Mouse (Mus musculus) heart, embryonic 16.5 days (tissue): Measurements from ENCODE around the gene Gclc. TPM values are rescaled to one million over a fixed set of nuclear protein-coding genes. Genes with fewer than 3 reads are reported as not detected.

Experiments used
- ATAC-seq: fragments of 200-750 bp; cut with Nextera tagmentation; replicated peaks from 2 replicates; pipeline ENCODE4 v1.8.0; 2017; ENCODE audit warnings: moderate number of reproducible peaks; ENCODE audit not compliant: insufficient read depth, low FRiP score; ENCODE audit errors: extremely low read depth
- H3K27ac ChIP-seq: fragments of 300-500 bp; sonication (generic); 2 replicates; pipeline ENCODE4 v1.5.1; 2014; ENCODE audit warnings: mild to moderate bottlenecking, low read length, control low read depth, moderate library complexity
- H3K27me3 ChIP-seq: fragments of 300-500 bp; sonication (generic); 2 replicates; pipeline ENCODE4 v1.6.1; 2014; ENCODE audit warnings: low read length, mixed read lengths; ENCODE audit not compliant: control insufficient read depth, insufficient read depth
- H3K36me3 ChIP-seq: fragments of 300-500 bp; sonication (generic); 2 replicates; pipeline ENCODE4 v1.6.1; 2014; ENCODE audit not compliant: control insufficient read depth, insufficient read depth
- H3K4me1 ChIP-seq: fragments of 300-500 bp; sonication (generic); 2 replicates; pipeline ENCODE4 v1.6.1; 2014; ENCODE audit warnings: low read length, mixed read lengths; ENCODE audit not compliant: control insufficient read depth, insufficient read depth
- H3K4me2 ChIP-seq: fragments of 300-500 bp; sonication (generic); 2 replicates; pipeline ENCODE4 v1.6.1; 2014; ENCODE audit warnings: low read depth, mild to moderate bottlenecking, control low read depth, low read length
- H3K4me3 ChIP-seq: fragments of 300-500 bp; sonication (generic); 2 replicates; pipeline ENCODE4 v1.5.1; 2014; ENCODE audit warnings: mild to moderate bottlenecking, control low read depth, low read length
- H3K9ac ChIP-seq: fragments of 300-500 bp; sonication (generic); 2 replicates; pipeline ENCODE4 v1.6.1; 2014; ENCODE audit warnings: low read length, control low read depth
- H3K9me3 ChIP-seq: fragments of 300-500 bp; sonication (generic); replicated peaks from 2 replicates; pipeline ENCODE4 v1.6.1; 2016; ENCODE audit warnings: low read length; ENCODE audit not compliant: control insufficient read depth
- WGBS: fragments of 180-500 bp; shearing (Covaris S2); extraction: QIAGEN DNeasy Blood & Tissue Kit; methylation state at CpG from one replicate; pipeline ENCODE4 v1.1.7; 2014; 5-methylcytosine and 5-hydroxymethylcytosine counted together
- polyA plus RNA-seq: library from polyadenylated mRNA; unstranded; fragments of >200 nt; fragmentation: Nextera tagmentation; extraction: Ambion mirVana; gene quantifications from 2 replicates; pipeline ENCODE4 v1.2.1, GENCODE M21; 2015

Gclc gene
- polyA plus RNA-seq, 1 experiment from 2014 or later = 6.6 TPM

- Histone ChIP-seq H3K4me3 (peak overlapping the region; percentile 88), H3K4me1 (peaks cover 20% of the 10 kb centered on the region), H3K27me3 (no peaks in the 10 kb centered on the region), H3K36me3 (no peaks in the 10 kb centered on the region), H3K9me3 (no peaks in the 10 kb centered on the region), H3K4me2 (peak overlapping the region; percentile 93), H3K27ac (no peak overlapping the region), H3K9ac (peak overlapping the region; percentile 87)
- no peak for ATAC-seq
- 19% methylated on average over 9 of the region's 9 CpGs for WGBS
Measured at GRCm38 (mm10) chr9:77755403-77755784, 1.1 kb downstream of the Gclc start.

GRCm38 (mm10) chr9:77756076-77756475 lies 1.7 kb downstream of the Gclc start:
- 26% methylated on average over 9 of the region's 9 CpGs for WGBS
- no peak for ATAC-seq
- Histone ChIP-seq H3K4me3 (peak overlapping the region; percentile 88), H3K4me2 (peak overlapping the region; percentile 93), H3K9me3 (no peaks in the 10 kb centered on the region), H3K27me3 (no peaks in the 10 kb centered on the region), H3K9ac (no peak overlapping the region), H3K27ac (no peak overlapping the region), H3K4me1 (peaks cover 19% of the 10 kb centered on the region), H3K36me3 (no peaks in the 10 kb centered on the region)

GRCm38 (mm10) chr9:77757331-77757730 lies 3.0 kb downstream of the Gclc start:
- no peak overlapping the region for H3K9ac ChIP-seq
- no peak overlapping the region for H3K4me3 ChIP-seq

GRCm38 (mm10) chr9:77758481-77758880 lies 4.1 kb downstream of the Gclc start:
- no peak for ATAC-seq
- no peak overlapping the region for H3K4me2 ChIP-seq
- H3K9ac ChIP-seq = no peak overlapping the region
- WGBS = 44% methylated on average over 8 of the region's 8 CpGs
- peaks cover 15% of the 10 kb centered on the region; the same call in 1 of the 2 replicates for H3K4me1 ChIP-seq
- H3K27me3 ChIP-seq = no peaks in the 10 kb centered on the region
- H3K9me3 ChIP-seq = no peaks in the 10 kb centered on the region
- H3K36me3 ChIP-seq = no peaks in the 10 kb centered on the region
- H3K4me3 ChIP-seq = no peak overlapping the region
- H3K27ac ChIP-seq = no peak overlapping the region

More at GRCm38 (mm10) chr9:77757331-77757730, 3.0 kb downstream of the Gclc start:
- Histone ChIP-seq H3K36me3 (no peaks in the 10 kb centered on the region), H3K27me3 (no peaks in the 10 kb centered on the region), H3K9me3 (no peaks in the 10 kb centered on the region), H3K4me2 (no peak overlapping the region), H3K27ac (no peak overlapping the region), H3K4me1 (peaks cover 15% of the 10 kb centered on the region; the same call in 1 of the 2 replicates)
- WGBS = 59% methylated on average over 1 of the region's 1 CpGs
- ATAC-seq = no peak

- H3K27ac ChIP-seq = no peak overlapping the region
- no peak overlapping the region for H3K9ac ChIP-seq
- WGBS = 78% methylated on average over 6 of the region's 6 CpGs
- H3K4me2 ChIP-seq = no peak overlapping the region
- no peaks in the 10 kb centered on the region for H3K36me3 ChIP-seq
- no peak overlapping the region for H3K4me3 ChIP-seq
- H3K27me3 ChIP-seq = no peaks in the 10 kb centered on the region
- no peaks in the 10 kb centered on the region for H3K9me3 ChIP-seq
- H3K4me1 ChIP-seq = peaks cover 15% of the 10 kb centered on the region; the same call in 1 of the 2 replicates
- no peak for ATAC-seq
Measured at GRCm38 (mm10) chr9:77759111-77759510, 4.8 kb downstream of the Gclc start.

GRCm38 (mm10) chr9:77759756-77760155 lies 5.4 kb downstream of the Gclc start:
- no peak overlapping the region for H3K4me2 ChIP-seq
- no peak overlapping the region for H3K9ac ChIP-seq
- H3K27ac ChIP-seq = no peak overlapping the region
- H3K4me3 ChIP-seq = no peak overlapping the region
- peaks cover 15% of the 10 kb centered on the region; the same call in 1 of the 2 replicates for H3K4me1 ChIP-seq
- no peak for ATAC-seq
- 76% methylated on average over 6 of the region's 6 CpGs for WGBS
- no peaks in the 10 kb centered on the region for H3K27me3 ChIP-seq
- no peaks in the 10 kb centered on the region for H3K9me3 ChIP-seq
- H3K36me3 ChIP-seq = no peaks in the 10 kb centered on the region

- no peaks in the 10 kb centered on the region for H3K4me1 ChIP-seq
- H3K27me3 ChIP-seq = no peaks in the 10 kb centered on the region
- H3K4me2 ChIP-seq = no peak overlapping the region
- H3K9me3 ChIP-seq = no peaks in the 10 kb centered on the region
- no peak overlapping the region for H3K4me3 ChIP-seq
- ATAC-seq = no peak
- H3K36me3 ChIP-seq = no peaks in the 10 kb centered on the region
- H3K9ac ChIP-seq = no peak overlapping the region
- no peak overlapping the region for H3K27ac ChIP-seq
- WGBS = 86% methylated on average over 8 of the region's 8 CpGs
Measured at GRCm38 (mm10) chr9:77766218-77766617, 11.9 kb downstream of the Gclc start.

- 66% methylated on average over 3 of the region's 3 CpGs for WGBS
- Histone ChIP-seq H3K27me3 (no peaks in the 10 kb centered on the region), H3K36me3 (no peaks in the 10 kb centered on the region), H3K9me3 (no peaks in the 10 kb centered on the region), H3K4me3 (no peak overlapping the region), H3K27ac (no peak overlapping the region), H3K4me1 (no peaks in the 10 kb centered on the region), H3K9ac (no peak overlapping the region), H3K4me2 (no peak overlapping the region)
- ATAC-seq = no peak
Measured at GRCm38 (mm10) chr9:77766767-77767166, 12.4 kb downstream of the Gclc start.

GRCm38 (mm10) chr9:77770909-77771308 lies 16.6 kb downstream of the Gclc start:
- Histone ChIP-seq H3K9me3 (no peaks in the 10 kb centered on the region), H3K27ac (no peak overlapping the region), H3K4me1 (no peaks in the 10 kb centered on the region), H3K4me2 (no peak overlapping the region), H3K9ac (no peak overlapping the region), H3K36me3 (no peaks in the 10 kb centered on the region; the same call in 1 of the 2 replicates), H3K4me3 (no peak overlapping the region), H3K27me3 (no peaks in the 10 kb centered on the region)
- no peak for ATAC-seq
- 86% methylated on average over 6 of the region's 6 CpGs for WGBS
